Mouse (Mus musculus): ENCODE results near the gene Tnnt3.

- TF ChIP-seq POLR2AphosphoS5 (IDR thresholded peaks at IDR 0.05; ENCODE audit: borderline replicate concordance, low read depth, low read length) (no peak), CTCF (IDR thresholded peaks at IDR 0.05 in 2 of 3, conservative IDR thresholded peaks at IDR 0.05 in 1 of 3; ENCODE audit: control insufficient read depth in 1 of 3, insufficient read depth in 1 of 3, low read depth in 2 of 3, low read length in 3 of 3, poor library complexity in 1 of 3, severe bottlenecking in 1 of 3) (no peak), EP300 (IDR thresholded peaks at IDR 0.05; ENCODE audit: low read depth in 1 of 2, low read length in 2 of 2) (no peak), CHD2 (IDR thresholded peaks at IDR 0.05; ENCODE audit: low read length) (no peak), MAX (IDR thresholded peaks at IDR 0.05; ENCODE audit: low read length) (no peak)
These were observed 28.4 kb upstream of the Tnnt3 start for GRCm38 (mm10) chr7:142470171-142470691.
